Mouse (Mus musculus) kidney, embryonic 15.5 days (tissue): ENCODE data around the gene Zfp110. TPM values are rescaled to one million over a fixed set of nuclear protein-coding genes. Genes with fewer than 3 reads are reported as not detected.

Experiments
- polyA plus RNA-seq: library from polyadenylated mRNA; unstranded; fragments of >200 nt; fragmentation: Nextera tagmentation; extraction: Ambion mirVana; gene quantifications from 2 replicates; pipeline ENCODE4 v1.2.1, GENCODE M21; 2015

Gene Zfp110
- polyA plus RNA-seq, 1 experiment from 2014 or later = 32.3 TPM

Other genes starting within 250 kb of the Zfp110 start
- 0.01 TPM in 1 of 2 replicates, not detected in the other for gene Vmn2r53, start 226.0 kb upstream of the Zfp110 start, polyA plus RNA-seq
- not detected in 2 replicates for gene Vmn2r54, start 194.4 kb upstream of the Zfp110 start, polyA plus RNA-seq
- gene Vmn2r55, start 149.8 kb upstream of the Zfp110 start, polyA plus RNA-seq = not detected in 2 replicates
- gene Vmn2r56, start 99.8 kb upstream of the Zfp110 start, polyA plus RNA-seq = not detected in 2 replicates
- 7.9 and 8.9 TPM in 2 replicates for gene Zscan18, start 31.1 kb upstream of the Zfp110 start, polyA plus RNA-seq
- 15.8 and 16.4 TPM in 2 replicates for gene Zfp329, start 15.9 kb upstream of the Zfp110 start, polyA plus RNA-seq
- gene Zfp128, start 46.4 kb downstream of the Zfp110 start, polyA plus RNA-seq = 3.7 and 3.8 TPM in 2 replicates
- 19.3 and 19.9 TPM in 2 replicates for gene Zscan22, start 63.1 kb downstream of the Zfp110 start, polyA plus RNA-seq
- gene Rps5, start 87.5 kb downstream of the Zfp110 start, polyA plus RNA-seq = 1,034 and 1,085 TPM in 2 replicates
- 0.45 and 0.77 TPM in 2 replicates for gene Rnf225, start 92.7 kb downstream of the Zfp110 start, polyA plus RNA-seq
- gene Zfp324, start 131.1 kb downstream of the Zfp110 start, polyA plus RNA-seq = 9.8 and 11.4 TPM in 2 replicates
- 11.2 and 13.3 TPM in 2 replicates for gene Zfp446, start 143.1 kb downstream of the Zfp110 start, polyA plus RNA-seq
- 0.15 and 0.44 TPM in 2 replicates for gene Slc27a5, start 163.4 kb downstream of the Zfp110 start, polyA plus RNA-seq
- gene Trim28, start 164.4 kb downstream of the Zfp110 start, polyA plus RNA-seq = 283 and 298 TPM in 2 replicates
- 22.1 and 24.8 TPM in 2 replicates for gene Zbtb45, start 175.3 kb downstream of the Zfp110 start, polyA plus RNA-seq
- 144 and 146 TPM in 2 replicates for gene Chmp2a, start 200.0 kb downstream of the Zfp110 start, polyA plus RNA-seq
- gene Ube2m, start 203.5 kb downstream of the Zfp110 start, polyA plus RNA-seq = 113 and 114 TPM in 2 replicates
- 2.8 and 4.3 TPM in 2 replicates for gene Mzf1, start 220.0 kb downstream of the Zfp110 start, polyA plus RNA-seq